Mouse (Mus musculus) Patski (cell line): ENCODE data around the gene Rdh16. TPM values are rescaled to one million over a fixed set of nuclear protein-coding genes. Genes with fewer than 3 reads are reported as not detected.
"Not testable (repeated sequence)": the region's sequence is repeated elsewhere in the genome, so short reads cannot be mapped to it uniquely, and the experiment has no call there.

ENCODE experiments used
- ATAC-seq: fragments of 100-300 bp; one replicate; pipeline ENCODE4 v1.8.0; 2021
- CTCF ChIA-PET: fragments of 350-600 bp; sonication (Branson Sonifier 250); formaldehyde crosslinking; loops from one replicate; lab custom pipeline; 2022; ENCODE audit warnings: inconsistent platforms; lab: Charles Lee
- POLR2A ChIA-PET: fragments of 350-600 bp; sonication (Branson Sonifier 250); formaldehyde crosslinking; loops from one replicate; lab custom pipeline; 2022; ENCODE audit warnings: antibody characterized with exemption, inconsistent platforms; lab: Charles Lee
- DNase-seq: peaks from one replicate; pipeline ENCODE4 v3.0.0-alpha.2; 2011; ENCODE audit warnings: low read depth, low spot score
- H3K27me3 ChIP-seq: fragments of 371-371 bp; one replicate; pipeline ENCODE4 v1.5.1; 2021
- CTCF ChIP-seq: fragments of 100-300 bp; IDR thresholded peaks from one replicate; pipeline ENCODE4 v1.5.1; 2021
- in situ Hi-C: fragments of 300-500 bp; cut with MboI; formaldehyde crosslinking; loops from 3 replicates; pipeline ENCODE4 v1.11.1; 2018; ENCODE audit warnings: low pct_unique_long_range_greater_than_20kb, mixed read lengths
- polyA plus RNA-seq: library from polyadenylated mRNA; unstranded; gene quantifications from one replicate; pipeline ENCODE4 v1.2.3, GENCODE M21; 2021

Rdh16 gene
- polyA plus RNA-seq, 1 experiment from 2014 or later: 0.03 TPM

DNA sequence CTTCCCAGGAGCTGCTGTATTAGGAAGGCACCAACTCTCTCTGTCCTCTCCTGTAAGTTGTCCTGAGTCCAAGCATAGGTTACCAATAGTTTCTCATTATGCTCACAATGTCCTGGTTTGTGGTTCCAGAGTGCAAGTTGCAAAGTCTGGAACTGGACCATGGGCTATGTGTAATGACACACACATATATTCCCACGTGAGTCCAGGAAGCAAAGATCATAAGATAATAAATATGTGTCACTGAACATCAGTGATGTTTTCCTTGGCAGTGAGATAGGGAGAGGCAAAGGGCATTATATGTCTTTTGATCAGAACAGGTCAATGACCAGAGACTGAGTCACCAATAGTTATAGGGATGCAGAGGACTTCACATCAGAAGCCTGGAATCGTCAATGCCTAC, 24.9 kb upstream of the Rdh16 start, which contains the start of gene Rdh9:
Rdh9 (plus strand) TSS at position 376 of the 400 bp plus-strand sequence.
- in situ Hi-C loops: no loop called here
- ChIA-PET POLR2A (no interaction called here), CTCF (no interaction called here)
- DNase-seq (no peak), ATAC-seq (no peak)
- H3K27me3 ChIP-seq: peaks cover 6% of the 10 kb centered on the region
- no peak for TF ChIP-seq CTCF

DNA sequence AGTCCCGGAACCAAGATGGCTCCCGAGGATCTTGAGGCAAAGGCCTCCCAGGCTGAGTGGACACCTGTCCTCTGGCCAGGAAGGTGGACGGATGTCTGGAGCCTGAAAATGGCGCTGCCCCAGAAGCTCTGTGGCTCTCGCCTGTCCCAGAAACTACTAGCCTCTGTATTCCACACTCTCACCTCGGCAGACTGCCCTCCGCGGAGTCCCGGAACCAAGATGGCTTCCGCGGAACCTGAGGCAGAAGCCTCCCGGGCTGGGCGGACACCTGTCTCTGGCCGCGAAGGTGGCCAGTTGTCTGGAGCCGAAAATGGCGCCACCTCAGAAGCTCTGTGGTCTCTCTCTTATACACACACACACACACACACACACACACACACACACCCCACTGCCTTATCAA, 18.6 kb upstream of the Rdh16 start:
- in situ Hi-C loops, DNase-seq, H3K27me3 ChIP-seq, ATAC-seq, POLR2A ChIA-PET, CTCF ChIA-PET: not testable (repeated sequence)

DNA sequence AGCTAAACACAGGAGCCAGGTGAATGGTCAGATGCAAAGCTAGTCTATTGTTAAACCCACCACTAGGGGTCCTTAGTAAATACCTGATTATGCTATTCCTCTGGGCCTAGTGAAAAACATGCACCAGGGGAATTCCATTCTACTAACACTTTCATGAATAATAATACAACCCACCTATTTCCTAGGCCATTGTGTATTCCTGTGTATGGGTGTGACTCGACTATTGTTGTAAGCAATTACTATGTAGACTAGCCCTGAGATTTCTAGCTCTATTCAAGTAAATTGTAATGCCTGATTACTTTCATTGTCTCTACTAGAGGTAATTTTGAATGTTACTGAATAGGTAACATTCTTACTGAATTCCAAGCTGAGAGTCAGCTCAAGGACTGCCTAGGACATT, 15.5 kb upstream of the Rdh16 start:
- H3K27me3 ChIP-seq, DNase-seq, ATAC-seq, in situ Hi-C loops, CTCF ChIA-PET: not testable (repeated sequence)
- POLR2A ChIA-PET: interaction anchor here (0.6 kb wide), 1 partner anchor 152 kb away, joined by 9 read pairs; no protein-coding TSS in a partner anchor

- TF ChIP-seq CTCF: no peak
- ChIA-PET CTCF (no interaction called here), POLR2A (no interaction called here)
- ATAC-seq (no peak), DNase-seq (no peak)
- in situ Hi-C loops: no loop called here
- peaks cover 12% of the 10 kb centered on the region for H3K27me3 ChIP-seq
These were observed 1.7 kb upstream of the Rdh16 start for GRCm38 (mm10) chr10:127799295-127799694.

DNA sequence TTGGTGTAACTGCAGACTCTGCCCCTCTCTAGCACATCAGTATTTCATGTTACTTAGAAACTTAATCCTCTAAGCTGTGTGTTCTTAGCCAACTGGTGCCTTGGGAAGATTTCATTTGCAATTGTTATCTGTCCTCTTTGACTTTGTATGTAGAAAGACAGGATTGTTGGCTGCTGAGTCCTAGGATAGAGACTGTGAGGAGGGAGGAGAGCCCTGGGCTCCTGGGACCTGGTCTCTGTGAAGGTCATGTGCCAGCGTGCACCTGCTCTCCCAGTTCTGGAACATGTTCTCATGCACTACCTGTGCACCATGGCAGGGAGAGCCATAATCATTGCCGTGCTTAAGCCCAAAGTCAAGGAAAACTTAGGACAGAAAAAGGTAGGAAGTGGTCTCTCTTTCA, 660 bp downstream of the Rdh16 start:
- DNase-seq (no peak), ATAC-seq (no peak)
- H3K27me3 ChIP-seq: peaks cover 12% of the 10 kb centered on the region
- CTCF ChIA-PET: no interaction called here
- POLR2A ChIA-PET: no interaction called here
- no peak for TF ChIP-seq CTCF
- in situ Hi-C loops: no loop called here

DNA sequence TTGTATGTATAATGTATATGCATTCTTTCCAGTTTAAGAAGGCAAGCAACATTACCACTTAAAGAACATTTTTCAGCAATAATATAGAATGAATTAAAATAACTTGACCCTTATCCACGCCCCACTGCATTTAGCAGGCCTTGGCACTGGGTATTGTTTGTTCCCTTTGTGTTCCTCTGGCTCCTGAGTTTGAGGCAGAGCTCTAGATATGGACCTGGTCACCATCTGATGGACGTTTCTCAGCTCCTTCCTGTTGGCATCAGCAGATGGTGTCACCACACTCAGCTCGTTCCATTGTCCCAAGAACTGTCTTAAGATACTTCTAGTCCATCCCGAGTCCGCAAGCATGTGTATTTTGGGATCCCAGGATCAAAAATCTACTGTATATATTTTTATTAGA, 1.3 kb downstream of the Rdh16 start:
- no peak for TF ChIP-seq CTCF
- in situ Hi-C loops: no loop called here
- ChIA-PET CTCF (no interaction called here), POLR2A (no interaction called here)
- DNase-seq: no peak
- no peak for ATAC-seq
- peaks cover 12% of the 10 kb centered on the region for H3K27me3 ChIP-seq

- peaks cover 18% of the 10 kb centered on the region for H3K27me3 ChIP-seq
- ChIA-PET POLR2A (no interaction called here), CTCF (no interaction called here)
- ATAC-seq: no peak
- in situ Hi-C loops: no loop called here
- no peak for DNase-seq
- no peak for TF ChIP-seq CTCF
These were observed 3.5 kb downstream of the Rdh16 start for GRCm38 (mm10) chr10:127804416-127804815.

DNA sequence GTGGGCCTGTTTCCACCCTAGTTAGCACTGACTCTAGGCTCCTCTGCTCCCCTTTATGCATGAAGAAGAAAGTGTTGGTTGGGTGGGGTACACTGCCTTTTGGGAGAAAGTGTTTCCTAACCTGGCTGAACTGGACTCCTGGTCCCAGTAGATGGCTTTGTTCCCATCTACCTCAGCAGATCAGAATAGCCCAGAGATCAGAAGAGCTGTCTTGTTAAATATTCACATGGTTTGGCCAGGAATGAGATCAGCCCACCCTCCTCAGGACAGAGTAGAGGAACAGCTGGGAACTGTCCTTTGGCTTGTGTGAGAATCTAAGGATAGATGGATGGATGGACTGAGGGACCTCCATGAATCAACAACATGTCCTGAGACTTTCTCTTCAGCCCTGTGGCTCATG, 14.9 kb downstream of the Rdh16 start:
- TF ChIP-seq CTCF: no peak
- no peaks in the 10 kb centered on the region for H3K27me3 ChIP-seq
- CTCF ChIA-PET: no interaction called here
- ATAC-seq (no peak), DNase-seq (no peak)
- in situ Hi-C loops: no loop called here
- POLR2A ChIA-PET: no interaction called here

DNA sequence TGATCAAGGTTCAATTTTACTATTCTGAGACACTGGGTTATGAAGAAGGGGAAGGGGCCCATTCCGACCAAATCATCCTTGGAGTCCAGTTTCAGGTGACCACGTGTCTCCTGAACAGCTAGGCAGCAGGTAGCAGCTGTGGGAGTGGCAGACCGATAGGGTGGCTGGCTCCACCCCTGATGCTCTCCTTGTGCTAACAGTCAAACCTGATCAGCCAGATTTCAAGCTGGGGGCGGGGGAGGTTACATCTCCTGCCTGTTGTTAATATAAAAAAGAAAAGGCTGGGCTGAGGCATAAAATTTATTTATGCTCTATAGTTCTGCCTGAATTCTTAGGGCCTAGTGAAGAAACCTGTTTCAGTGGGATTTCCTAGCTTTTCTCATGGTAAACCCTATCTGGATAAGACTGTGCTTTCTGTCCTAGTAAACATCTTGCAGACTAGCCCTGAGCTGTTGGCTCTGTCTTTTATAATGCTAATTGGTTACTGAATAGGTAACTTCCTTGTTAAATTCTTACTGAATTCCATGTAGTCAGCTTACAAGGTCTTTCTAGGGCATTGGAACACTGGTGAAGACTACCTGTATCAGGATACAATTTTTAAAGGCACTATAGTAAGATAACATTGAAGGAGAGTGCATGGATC, 16.4 kb downstream of the Rdh16 start:
- H3K27me3 ChIP-seq, DNase-seq, POLR2A ChIA-PET, CTCF ChIA-PET, in situ Hi-C loops, ATAC-seq: not testable (repeated sequence)

- POLR2A ChIA-PET, DNase-seq, ATAC-seq, CTCF ChIA-PET, in situ Hi-C loops, H3K27me3 ChIP-seq: not testable (repeated sequence)
These were observed 20.9 kb downstream of the Rdh16 start for GRCm38 (mm10) chr10:127821806-127822205.

DNA sequence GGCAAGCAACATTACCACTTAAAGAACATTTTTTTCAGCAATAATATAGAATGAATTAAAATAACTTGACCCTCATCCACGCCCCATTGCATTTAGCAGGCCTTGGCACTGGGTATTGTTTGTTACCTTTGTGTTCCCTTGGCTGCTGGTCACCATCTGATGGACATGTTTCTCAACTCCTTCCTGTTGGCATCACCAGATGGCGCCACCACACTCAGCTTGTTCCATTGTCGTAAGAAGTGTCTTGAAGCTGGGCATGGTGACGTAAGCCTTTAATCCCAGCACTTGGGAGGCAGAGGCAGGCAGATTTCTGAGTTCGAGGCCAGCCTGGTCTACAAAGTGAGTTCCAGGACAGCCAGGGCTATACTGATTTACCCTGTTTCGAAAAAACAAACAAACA, 24.4 kb downstream of the Rdh16 start:
- peak; percentile 47 for TF ChIP-seq CTCF
- H3K27me3 ChIP-seq: no peaks in the 10 kb centered on the region
- DNase-seq (no peak), ATAC-seq (no peak)
- in situ Hi-C loops: no loop called here
- CTCF ChIA-PET: interaction anchor here (1.5 kb wide), 1 partner anchor 75 kb away, joined by 3 read pairs; no protein-coding TSS in a partner anchor
- POLR2A ChIA-PET: no interaction called here

DNA sequence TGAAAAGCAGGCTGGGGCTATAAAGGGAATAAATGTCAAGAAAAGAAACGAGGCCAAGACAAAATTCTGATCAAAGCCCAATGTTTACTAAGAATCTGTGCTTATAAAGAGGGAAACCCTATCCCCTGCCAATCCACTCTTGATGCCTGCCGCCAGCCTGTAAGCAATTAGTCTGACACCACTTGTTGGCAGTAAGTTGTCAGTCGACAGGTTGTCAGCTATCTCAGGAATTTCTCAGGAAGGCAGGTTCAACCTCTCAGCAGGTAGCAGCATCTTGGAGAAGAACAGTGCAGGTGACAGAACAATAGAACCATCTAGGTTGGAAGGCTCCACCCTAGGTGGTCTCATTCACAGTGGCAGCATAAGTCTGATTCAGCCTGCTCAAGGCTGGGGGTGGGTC, 28.2 kb downstream of the Rdh16 start:
- no peak for TF ChIP-seq CTCF
- H3K27me3 ChIP-seq: no peaks in the 10 kb centered on the region
- no peak for DNase-seq
- POLR2A ChIA-PET: no interaction called here
- in situ Hi-C loops: no loop called here
- CTCF ChIA-PET: no interaction called here
- no peak for ATAC-seq

GRCm38 (mm10) chr10:127834186-127834585, 33.2 kb downstream of the Rdh16 start:
- ATAC-seq, CTCF ChIA-PET: not testable (repeated sequence)

More at GRCm38 (mm10) chr10:127834186-127834585, 33.2 kb downstream of the Rdh16 start:
- DNase-seq, POLR2A ChIA-PET, in situ Hi-C loops, H3K27me3 ChIP-seq: not testable (repeated sequence)
